Mouse (Mus musculus): ENCODE measurements at regions not wholly inside any gene's neighbourhood (a gene's known extent, or its start where the extent isn't known, plus 50 kb on each side); places are given as distances from the start of the nearest gene placed in this dataset.

- TF ChIP-seq POLR2A (IDR thresholded peaks at IDR 0.05; ENCODE audit: extremely low read depth, insufficient read depth, low read length) = no peak
- no peak for TF ChIP-seq CTCF (IDR thresholded peaks at IDR 0.05; ENCODE audit: extremely low read depth, insufficient read depth, low read length)
Observed at GRCm38 (mm10) chr4:137139051-137139705, 90.6 kb upstream of the Zbtb40 start.
